Mouse (Mus musculus): Measurements from ENCODE around the gene Coa6. TPM values are rescaled to one million over a fixed set of nuclear protein-coding genes. Genes with fewer than 3 reads are reported as not detected.
A peak's percentile ranks its signal among the peaks of the same experiment; 100 is the strongest.

Coa6 gene
- polyA plus RNA-seq (2015; fragmentation: Nextera tagmentation; extraction: Ambion mirVana), result 92.5 and 102 TPM in 2 replicates

GRCm38 (mm10) chr8:126422174-126422919, at the start of gene Coa6:
Gene Coa6 (plus strand): TSS chr8:126422515.
- H3K27ac ChIP-seq, result peak within 1 kb of the TSS; percentile 85
- H3K4me3 ChIP-seq (replicated peaks; ENCODE audit: low read depth, low read length), result peak within 1 kb of the TSS; percentile 90
- under 1% methylated on average over 61 of the region's 61 CpGs for WGBS
- peak; percentile 97 for ATAC-seq (replicated peaks; ENCODE audit: low FRiP score, low read depth)
- TF ChIP-seq CTCF (IDR thresholded peaks at IDR 0.05; ENCODE audit: low read depth), result no peak
- H3K9ac ChIP-seq (ENCODE audit: low read depth, low read length), result peak within 1 kb of the TSS; percentile 89
- H3K36me3 ChIP-seq (ENCODE audit: insufficient read depth, low read length), result peaks cover 17% of the 10 kb centered on the region
- H3K4me2 ChIP-seq (ENCODE audit: low read length), result peak within 1 kb of the TSS; percentile 91
- no peaks in the 10 kb centered on the region for H3K27me3 ChIP-seq (ENCODE audit: insufficient read depth, low read length)
- peak; percentile 99 for DNase-seq (ENCODE audit: low spot score)
- no peaks in the 10 kb centered on the region for H3K9me3 ChIP-seq (replicated peaks; ENCODE audit: low read length)
- no peaks in the 10 kb centered on the region; the same call in 1 of the 2 replicates for H3K4me1 ChIP-seq (replicated peaks; ENCODE audit: insufficient read depth, low read length)

GRCm38 (mm10) chr8:126379580-126379979, 42.7 kb upstream of the Coa6 start:
- ATAC-seq (replicated peaks; ENCODE audit: low FRiP score, low read depth), result no peak

GRCm38 (mm10) chr8:126380141-126380540, 42.2 kb upstream of the Coa6 start:
- TF ChIP-seq CTCF (IDR thresholded peaks at IDR 0.05; ENCODE audit: low read depth), result no peak
- H3K27me3 ChIP-seq (ENCODE audit: insufficient read depth, low read length), result no peaks in the 10 kb centered on the region
- no peak overlapping the region for H3K27ac ChIP-seq
- no peaks in the 10 kb centered on the region for H3K4me1 ChIP-seq (replicated peaks; ENCODE audit: insufficient read depth, low read length)
- H3K36me3 ChIP-seq (ENCODE audit: insufficient read depth, low read length), result no peaks in the 10 kb centered on the region
- H3K9ac ChIP-seq (ENCODE audit: low read depth, low read length), result no peak overlapping the region
- H3K9me3 ChIP-seq (replicated peaks; ENCODE audit: low read length), result no peaks in the 10 kb centered on the region
- no peak overlapping the region for H3K4me3 ChIP-seq (replicated peaks; ENCODE audit: low read depth, low read length)
- no peak for ATAC-seq (replicated peaks; ENCODE audit: low FRiP score, low read depth)
- no peak overlapping the region for H3K4me2 ChIP-seq (ENCODE audit: low read length)
- 36% methylated on average over 2 of the region's 2 CpGs for WGBS
- DNase-seq (ENCODE audit: low spot score), result no peak

More at GRCm38 (mm10) chr8:126379580-126379979, 42.7 kb upstream of the Coa6 start:
- H3K4me3 ChIP-seq (replicated peaks; ENCODE audit: low read depth, low read length), result no peak overlapping the region
- H3K36me3 ChIP-seq (ENCODE audit: insufficient read depth, low read length), result no peaks in the 10 kb centered on the region
- 80% methylated on average over 6 of the region's 6 CpGs for WGBS
- no peaks in the 10 kb centered on the region for H3K9me3 ChIP-seq (replicated peaks; ENCODE audit: low read length)
- no peak overlapping the region for H3K27ac ChIP-seq
- no peak for DNase-seq (ENCODE audit: low spot score)
- no peak overlapping the region for H3K9ac ChIP-seq (ENCODE audit: low read depth, low read length)
- no peaks in the 10 kb centered on the region for H3K27me3 ChIP-seq (ENCODE audit: insufficient read depth, low read length)
- H3K4me1 ChIP-seq (replicated peaks; ENCODE audit: insufficient read depth, low read length), result no peaks in the 10 kb centered on the region
- TF ChIP-seq CTCF (IDR thresholded peaks at IDR 0.05; ENCODE audit: low read depth), result no peak
- H3K4me2 ChIP-seq (ENCODE audit: low read length), result no peak overlapping the region

GRCm38 (mm10) chr8:126381299-126381698, 41.0 kb upstream of the Coa6 start:
- no peaks in the 10 kb centered on the region for H3K36me3 ChIP-seq (ENCODE audit: insufficient read depth, low read length)
- no peak for TF ChIP-seq CTCF (IDR thresholded peaks at IDR 0.05; ENCODE audit: low read depth)
- no peak overlapping the region for H3K27ac ChIP-seq
- no peaks in the 10 kb centered on the region for H3K4me1 ChIP-seq (replicated peaks; ENCODE audit: insufficient read depth, low read length)
- WGBS, result 46% methylated on average over 7 of the region's 7 CpGs
- DNase-seq (ENCODE audit: low spot score), result peak; percentile 68
- no peaks in the 10 kb centered on the region for H3K27me3 ChIP-seq (ENCODE audit: insufficient read depth, low read length)
- no peaks in the 10 kb centered on the region for H3K9me3 ChIP-seq (replicated peaks; ENCODE audit: low read length)
- H3K9ac ChIP-seq (ENCODE audit: low read depth, low read length), result no peak overlapping the region
- H3K4me3 ChIP-seq (replicated peaks; ENCODE audit: low read depth, low read length), result no peak overlapping the region
- H3K4me2 ChIP-seq (ENCODE audit: low read length), result no peak overlapping the region
- ATAC-seq (replicated peaks; ENCODE audit: low FRiP score, low read depth), result peak; percentile 40; the same call in 1 of the 2 replicates

- ATAC-seq (replicated peaks; ENCODE audit: low FRiP score, low read depth) (no peak), DNase-seq (ENCODE audit: low spot score) (peak; percentile 61)
- no peak overlapping the region for H3K4me3 ChIP-seq (replicated peaks; ENCODE audit: low read depth, low read length)
- no peak for TF ChIP-seq CTCF (IDR thresholded peaks at IDR 0.05; ENCODE audit: low read depth)
- H3K9ac ChIP-seq (ENCODE audit: low read depth, low read length), result no peak overlapping the region
- WGBS, result 34% methylated on average over 14 of the region's 14 CpGs
- no peaks in the 10 kb centered on the region for H3K27me3 ChIP-seq (ENCODE audit: insufficient read depth, low read length)
- H3K9me3 ChIP-seq (replicated peaks; ENCODE audit: low read length), result no peaks in the 10 kb centered on the region
- H3K36me3 ChIP-seq (ENCODE audit: insufficient read depth, low read length), result no peaks in the 10 kb centered on the region
- no peak overlapping the region for H3K27ac ChIP-seq
- H3K4me2 ChIP-seq (ENCODE audit: low read length), result no peak overlapping the region
- no peaks in the 10 kb centered on the region for H3K4me1 ChIP-seq (replicated peaks; ENCODE audit: insufficient read depth, low read length)
These were observed 40.1 kb upstream of the Coa6 start for GRCm38 (mm10) chr8:126382216-126382615.

- Histone ChIP-seq H3K27ac (no peak overlapping the region), H3K4me2 (ENCODE audit: low read length) (no peak overlapping the region), H3K36me3 (ENCODE audit: insufficient read depth, low read length) (no peaks in the 10 kb centered on the region), H3K27me3 (ENCODE audit: insufficient read depth, low read length) (no peaks in the 10 kb centered on the region), H3K9ac (ENCODE audit: low read depth, low read length) (no peak overlapping the region), H3K4me3 (replicated peaks; ENCODE audit: low read depth, low read length) (no peak overlapping the region), H3K4me1 (replicated peaks; ENCODE audit: insufficient read depth, low read length) (no peaks in the 10 kb centered on the region), H3K9me3 (replicated peaks; ENCODE audit: low read length) (no peaks in the 10 kb centered on the region)
- WGBS, result 75% methylated on average over 5 of the region's 5 CpGs
- peak; percentile 34 for DNase-seq (ENCODE audit: low spot score)
- TF ChIP-seq CTCF (IDR thresholded peaks at IDR 0.05; ENCODE audit: low read depth), result peak; percentile 69
- ATAC-seq (replicated peaks; ENCODE audit: low FRiP score, low read depth), result no peak
These were observed 39.6 kb upstream of the Coa6 start for GRCm38 (mm10) chr8:126382749-126383148.

All from kidney, postnatal 0 days (tissue).